ENCODE assay signal across 8 mouse cellular contexts in the genomic region with DNA sequence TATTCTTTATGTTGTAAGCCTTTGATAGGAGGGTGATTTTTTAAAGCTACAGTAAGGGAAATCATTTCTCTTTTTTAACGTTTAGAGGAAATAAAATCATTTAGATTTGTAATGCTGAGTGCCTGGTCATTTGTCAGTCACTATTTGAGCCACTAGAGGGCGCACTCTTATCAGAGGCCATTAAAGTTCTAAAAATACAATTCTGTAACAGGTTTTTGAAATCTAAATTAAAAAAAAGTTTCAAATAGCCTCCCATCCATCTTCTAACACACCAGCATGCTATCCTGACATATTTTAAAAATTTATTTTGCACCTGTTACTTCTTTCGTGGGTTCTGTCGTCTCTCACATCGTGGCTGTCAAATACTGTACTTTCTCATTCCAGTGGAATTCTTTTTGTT. TPM values are rescaled to one million over a fixed set of nuclear protein-coding genes. Genes with fewer than 3 reads are reported as not detected.
A peak's percentile ranks its signal among the peaks of the same experiment; 100 is the strongest.
DNase-seq lines count a peak whose midpoint lies in the region; ATAC-seq and TF ChIP-seq lines count a peak whose summit lies in the region.
"Had no signal": no experiment of that assay in that cellular context is flagged by ENCODE, and none has a peak within 500 bp of the region (broad histone marks: within the 10 kb centered on the region; RNA-seq: fewer than 3 reads in every experiment).

No protein-coding gene starts in this region.

- TF ChIP-seq CTCF in thymus, adult 2 months (IDR thresholded peaks at IDR 0.05; ENCODE audit: borderline replicate concordance, control insufficient read depth, extremely low read depth, insufficient read depth, low read length, poor library complexity) = no peak

- H3K4me3 ChIP-seq in hindbrain, embryonic 14.5 days (replicated peaks; ENCODE audit: low read length) = no peak overlapping the region
- no peak overlapping the region for H3K4me3 ChIP-seq in hindbrain, embryonic 12.5 days
- no peak overlapping the region for H3K4me3 ChIP-seq in thymus, adult 2 months (ENCODE audit: control insufficient read depth, insufficient read depth, low read length)
- no peak overlapping the region for H3K4me3 ChIP-seq in neural tube, embryonic 15.5 days (replicated peaks)
- H3K4me3 ChIP-seq: neural tube, embryonic 13.5 days had no signal

- no peaks in the 10 kb centered on the region for H3K9me3 ChIP-seq in hindbrain, embryonic 14.5 days (ENCODE audit: control insufficient read depth, low read length)
- no peaks in the 10 kb centered on the region for H3K9me3 ChIP-seq in hindbrain, embryonic 12.5 days (replicated peaks)
- H3K9me3 ChIP-seq in neural tube, embryonic 15.5 days (replicated peaks) = no peaks in the 10 kb centered on the region
- H3K9me3 ChIP-seq: neural tube, embryonic 13.5 days had no signal

- no peak for ATAC-seq in hindbrain, embryonic 14.5 days (ENCODE audit: low FRiP score)
- ATAC-seq in hindbrain, embryonic 12.5 days (ENCODE audit: low FRiP score) = no peak
- ATAC-seq in neural tube, embryonic 15.5 days (ENCODE audit: low FRiP score) = no peak

- no peak for TF ChIP-seq POLR2A in thymus, adult 2 months (IDR thresholded peaks at IDR 0.05; ENCODE audit: control insufficient read depth, extremely low read depth, insufficient read depth, low read length, poor library complexity)

- peak; percentile 42 for DNase-seq in hindbrain, embryonic 14.5 days (ENCODE audit: low spot score)
- DNase-seq in thymus, adult 2 months = peak; percentile 4
- DNase-seq in thymus, adult 18-20 months = no peak
- DNase-seq in cerebellum, postnatal 25 days = peak; percentile 8 to 36
- DNase-seq in lung, postnatal 14 days = peak; percentile 27

- no peaks in the 10 kb centered on the region for H3K36me3 ChIP-seq in hindbrain, embryonic 14.5 days (replicated peaks; ENCODE audit: control insufficient read depth, insufficient read depth)
- H3K36me3 ChIP-seq in hindbrain, embryonic 12.5 days = no peaks in the 10 kb centered on the region
- H3K36me3 ChIP-seq in thymus, adult 2 months (ENCODE audit: control insufficient read depth, insufficient read depth, low read length) = no peaks in the 10 kb centered on the region
- no peaks in the 10 kb centered on the region for H3K36me3 ChIP-seq in neural tube, embryonic 15.5 days
- H3K36me3 ChIP-seq: neural tube, embryonic 13.5 days had no signal

- H3K4me2 ChIP-seq in hindbrain, embryonic 14.5 days (replicated peaks) = no peak overlapping the region
- H3K4me2 ChIP-seq in hindbrain, embryonic 12.5 days (replicated peaks) = no peak overlapping the region
- H3K4me2 ChIP-seq in neural tube, embryonic 15.5 days = no peak overlapping the region
- H3K4me2 ChIP-seq: neural tube, embryonic 13.5 days had no signal

- H3K9ac ChIP-seq in hindbrain, embryonic 14.5 days = no peak overlapping the region
- no peak overlapping the region for H3K9ac ChIP-seq in hindbrain, embryonic 12.5 days
- H3K9ac ChIP-seq in neural tube, embryonic 15.5 days (replicated peaks) = no peak overlapping the region
- H3K9ac ChIP-seq: neural tube, embryonic 13.5 days had no signal

- 53% methylated on average over 5 of the region's 5 CpGs for WGBS in hindbrain, embryonic 14.5 days
- WGBS in hindbrain, embryonic 12.5 days = 49% methylated on average over 5 of the region's 5 CpGs
- 57% methylated on average over 5 of the region's 5 CpGs for whole genome bisulfite sequencing in thymus, adult 2 months
- 53% methylated on average over 5 of the region's 5 CpGs for whole genome bisulfite sequencing in neural tube, embryonic 15.5 days

- no peaks in the 10 kb centered on the region for H3K4me1 ChIP-seq in hindbrain, embryonic 14.5 days (replicated peaks; ENCODE audit: control insufficient read depth, insufficient read depth, low read length)
- H3K4me1 ChIP-seq in hindbrain, embryonic 12.5 days = no peaks in the 10 kb centered on the region
- no peaks in the 10 kb centered on the region for H3K4me1 ChIP-seq in thymus, adult 2 months (replicated peaks; ENCODE audit: control insufficient read depth, insufficient read depth, low read length)
- no peaks in the 10 kb centered on the region for H3K4me1 ChIP-seq in neural tube, embryonic 15.5 days
- H3K4me1 ChIP-seq: neural tube, embryonic 13.5 days had no signal

- no peaks in the 10 kb centered on the region for H3K27me3 ChIP-seq in hindbrain, embryonic 14.5 days (ENCODE audit: control insufficient read depth, insufficient read depth, low read length)
- no peaks in the 10 kb centered on the region for H3K27me3 ChIP-seq in hindbrain, embryonic 12.5 days
- no peaks in the 10 kb centered on the region for H3K27me3 ChIP-seq in thymus, adult 2 months (ENCODE audit: control insufficient read depth, insufficient read depth, low read length)
- H3K27me3 ChIP-seq in neural tube, embryonic 15.5 days (replicated peaks) = no peaks in the 10 kb centered on the region
- H3K27me3 ChIP-seq: neural tube, embryonic 13.5 days had no signal

- no peak overlapping the region for H3K27ac ChIP-seq in hindbrain, embryonic 14.5 days
- no peak overlapping the region for H3K27ac ChIP-seq in hindbrain, embryonic 12.5 days
- no peak overlapping the region for H3K27ac ChIP-seq in thymus, adult 2 months (ENCODE audit: control insufficient read depth, insufficient read depth, low read length)
- no peak overlapping the region for H3K27ac ChIP-seq in neural tube, embryonic 15.5 days (replicated peaks)
- H3K27ac ChIP-seq: neural tube, embryonic 13.5 days had no signal

RNA-seq across cellular contexts. Expression of gene Gm595, which starts 22.0 kb away (rescaled TPM):
- polyA plus RNA-seq in hindbrain, embryonic 14.5 days (2014; fragmentation: Nextera tagmentation; extraction: Ambion mirVana) = not detected in 2 replicates
- polyA plus RNA-seq in hindbrain, embryonic 12.5 days (2016; fragmentation: Nextera tagmentation; extraction: Ambion mirVana) = not detected in 2 replicates
- polyA plus RNA-seq in thymus, adult 2 months (2012; rRNA removed) = not detected in 2 replicates
- polyA plus RNA-seq in neural tube, embryonic 15.5 days (2015; fragmentation: Nextera tagmentation; extraction: Ambion mirVana) = not detected in 2 replicates
- polyA plus RNA-seq: neural tube, embryonic 13.5 days had no signal

Comparison
In these comparisons a context has a peak if more than half of its experiments do, and no peak if none do; other contexts are left out.
1. DNase-seq: peak in hindbrain, embryonic 14.5 days (single experiment), thymus, adult 2 months (single experiment), cerebellum, postnatal 25 days (2 of 2) and lung, postnatal 14 days (single experiment); none in thymus, adult 18-20 months (0 of 2).